Mouse (Mus musculus) olfactory bulb, adult 2 months (tissue): ENCODE measurements around the gene Ergic1.

Experiments
- CTCF ChIP-seq: fragments of 200-500 bp; IDR thresholded peaks from 2 replicates; pipeline ENCODE4 v1.5.1; 2012; ENCODE audit warnings: low read depth, mild to moderate bottlenecking, low read length, moderate library complexity; ENCODE audit not compliant: insufficient read depth
- POLR2A ChIP-seq: fragments of 200-500 bp; IDR thresholded peaks from 2 replicates; pipeline ENCODE4 v1.6.1; 2012; ENCODE audit warnings: mild to moderate bottlenecking, low read depth, low read length, moderate library complexity; ENCODE audit not compliant: insufficient read depth

- TF ChIP-seq CTCF (no peak), POLR2A (no peak)
Measured at GRCm38 (mm10) chr17:26574701-26575100, 13.4 kb downstream of the Ergic1 start.
